Mouse (Mus musculus) heart, postnatal 0 days (tissue): ENCODE measurements around the gene Foxp1. TPM values are rescaled to one million over a fixed set of nuclear protein-coding genes. Genes with fewer than 3 reads are reported as not detected.

Experiments used
- ATAC-seq: fragments of 200-750 bp; cut with Nextera tagmentation; 2 replicates; pipeline ENCODE4 v1.8.0; 2017; ENCODE audit warnings: low read depth, moderate number of reproducible peaks, moderate library complexity; ENCODE audit not compliant: insufficient read depth
- DNase-seq: peaks from one replicate; pipeline ENCODE4 v3.0.0-alpha.2; 2016; ENCODE audit warnings: low spot score
- H3K27ac ChIP-seq: fragments of 300-500 bp; sonication (generic); 2 replicates; pipeline ENCODE4 v1.5.1; 2014; ENCODE audit warnings: low read depth, mild to moderate bottlenecking
- H3K27me3 ChIP-seq: fragments of 300-500 bp; sonication (generic); 2 replicates; pipeline ENCODE4 v1.6.1; 2014; ENCODE audit warnings: low read length, mixed read lengths; ENCODE audit not compliant: control insufficient read depth, insufficient read depth
- H3K36me3 ChIP-seq: fragments of 300-500 bp; sonication (generic); replicated peaks from 2 replicates; pipeline ENCODE4 v1.6.1; 2014; ENCODE audit warnings: low read length, mixed read lengths; ENCODE audit not compliant: control insufficient read depth, insufficient read depth
- H3K4me1 ChIP-seq: fragments of 300-500 bp; sonication (generic); 2 replicates; pipeline ENCODE4 v1.6.1; 2014; ENCODE audit warnings: antibody characterized with exemption; ENCODE audit not compliant: control insufficient read depth, insufficient read depth
- H3K4me2 ChIP-seq: fragments of 300-500 bp; sonication (generic); 2 replicates; pipeline ENCODE4 v1.6.1; 2014; ENCODE audit warnings: low read depth, mild to moderate bottlenecking, low read length, moderate library complexity
- H3K4me3 ChIP-seq: fragments of 300-500 bp; sonication (generic); 2 replicates; pipeline ENCODE4 v1.5.1; 2014; ENCODE audit warnings: low read depth, low read length
- H3K9ac ChIP-seq: fragments of 300-500 bp; sonication (generic); replicated peaks from 2 replicates; pipeline ENCODE4 v1.6.1; 2014; ENCODE audit warnings: low read depth, low read length, mixed read lengths
- H3K9me3 ChIP-seq: fragments of 300-500 bp; sonication (generic); replicated peaks from 2 replicates; pipeline ENCODE4 v1.6.1; 2016; ENCODE audit warnings: low read length; ENCODE audit not compliant: control insufficient read depth
- CTCF ChIP-seq: IDR thresholded peaks from 2 replicates; pipeline ENCODE4 v1.5.1; 2016; ENCODE audit warnings: antibody characterized with exemption, control low read depth, low read depth
- EP300 ChIP-seq: IDR thresholded peaks from 2 replicates; pipeline ENCODE4 v1.6.1; 2016; ENCODE audit warnings: antibody characterized with exemption, low read depth
- WGBS: fragments of 180-500 bp; shearing (Covaris S2); extraction: QIAGEN DNeasy Blood & Tissue Kit; methylation state at CpG from one replicate; pipeline ENCODE4 v1.1.7; 2014; 5-methylcytosine and 5-hydroxymethylcytosine counted together
- polyA plus RNA-seq: library from polyadenylated mRNA; unstranded; fragments of >200 nt; fragmentation: Nextera tagmentation; extraction: Ambion mirVana; gene quantifications from 2 replicates; pipeline ENCODE4 v1.2.1, GENCODE M21; 2015
- total RNA-seq: library from RNA; depleted of rRNA; stranded (reverse); fragments of >200 nt; gene quantifications from 2 replicates; pipeline ENCODE4 v1.2.3, GENCODE M21; 2014; ENCODE audit warnings: low replicate concordance

The Foxp1 gene
- total and polyA plus RNA-seq, 2 experiments from 2014 or later = 40.7 to 88.1 TPM

DNA sequence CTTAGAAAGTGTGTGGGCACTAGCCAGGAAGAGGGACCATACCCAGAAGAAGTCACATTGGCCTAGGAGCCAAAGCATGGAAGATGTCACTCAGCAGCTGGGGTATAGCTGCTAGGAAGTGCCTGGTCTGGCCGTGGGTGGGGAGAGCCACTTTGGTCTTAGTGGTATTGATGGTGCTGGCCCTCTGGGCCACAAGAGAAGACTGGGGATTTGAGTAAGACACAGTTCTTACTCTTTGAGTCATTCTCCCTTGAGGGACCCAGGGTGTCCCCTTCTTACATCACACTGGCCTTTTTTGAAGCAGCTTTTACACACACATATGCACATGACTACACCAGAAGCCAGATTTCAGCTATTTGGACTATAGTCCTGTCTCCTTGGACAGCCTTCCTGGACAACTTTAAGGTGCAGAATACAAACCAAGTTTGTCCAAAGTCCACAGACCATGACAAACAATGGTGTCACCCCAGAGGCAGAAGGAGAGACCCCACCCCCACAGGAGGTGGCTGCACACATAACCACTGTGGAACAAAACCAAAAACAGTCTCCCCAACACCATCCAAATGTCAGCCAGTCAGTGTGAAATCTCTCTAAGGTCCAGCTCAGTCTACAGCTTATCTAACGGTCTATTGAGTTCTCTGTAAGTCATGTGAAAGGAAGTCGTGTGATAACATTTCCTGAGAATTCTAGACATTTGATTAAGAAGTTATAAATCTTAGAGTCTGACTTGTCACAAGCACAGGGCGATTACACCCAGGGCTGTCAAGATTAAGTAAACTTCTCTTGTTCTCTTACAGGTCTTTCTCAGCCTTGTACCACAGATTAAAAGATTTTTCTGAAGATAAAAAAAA lies 333.9 kb downstream of the Foxp1 start:
- no peak overlapping the region for H3K27ac ChIP-seq
- WGBS = 49% methylated on average over 4 of the region's 4 CpGs
- no peak overlapping the region for H3K4me2 ChIP-seq
- no peak overlapping the region for H3K4me3 ChIP-seq
- no peaks in the 10 kb centered on the region for H3K9me3 ChIP-seq
- no peak for TF ChIP-seq EP300
- H3K9ac ChIP-seq = no peak overlapping the region
- H3K4me1 ChIP-seq = peaks cover 5% of the 10 kb centered on the region
- no peak for ATAC-seq
- DNase-seq = no peak
- no peaks in the 10 kb centered on the region for H3K36me3 ChIP-seq
- H3K27me3 ChIP-seq = no peaks in the 10 kb centered on the region

DNA sequence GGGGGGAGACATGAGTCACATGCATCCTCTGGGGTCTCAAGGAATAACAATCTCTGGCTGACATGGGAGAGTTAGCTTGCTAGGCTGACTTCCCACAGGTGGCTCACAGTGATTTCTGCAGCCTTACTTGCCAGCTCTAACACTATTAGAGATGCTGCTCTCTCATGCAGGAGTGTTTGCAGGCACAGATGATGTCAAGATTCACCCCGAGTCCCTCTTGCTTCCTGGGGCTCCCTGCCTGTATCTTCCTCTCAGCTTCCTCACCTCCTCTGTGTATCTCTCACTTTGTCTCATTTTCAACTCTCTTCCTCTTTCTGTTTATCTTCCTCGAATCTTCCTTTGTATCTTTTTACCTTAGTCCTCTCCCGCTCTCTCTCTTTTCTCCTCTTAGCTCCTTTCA lies 334.6 kb downstream of the Foxp1 start:
- TF ChIP-seq CTCF = no peak
- TF ChIP-seq EP300 = no peak
- ATAC-seq (no peak), DNase-seq (no peak)
- Histone ChIP-seq H3K4me1 (0 out of 2 replicates have a peak, but pooled peaks cover 3% of the 10 kb centered on the region), H3K9me3 (no peaks in the 10 kb centered on the region), H3K4me3 (no peak overlapping the region), H3K27ac (no peak overlapping the region), H3K4me2 (no peak overlapping the region), H3K27me3 (no peaks in the 10 kb centered on the region), H3K36me3 (no peaks in the 10 kb centered on the region), H3K9ac (no peak overlapping the region)
- WGBS = 76% methylated on average over 3 of the region's 3 CpGs

DNA sequence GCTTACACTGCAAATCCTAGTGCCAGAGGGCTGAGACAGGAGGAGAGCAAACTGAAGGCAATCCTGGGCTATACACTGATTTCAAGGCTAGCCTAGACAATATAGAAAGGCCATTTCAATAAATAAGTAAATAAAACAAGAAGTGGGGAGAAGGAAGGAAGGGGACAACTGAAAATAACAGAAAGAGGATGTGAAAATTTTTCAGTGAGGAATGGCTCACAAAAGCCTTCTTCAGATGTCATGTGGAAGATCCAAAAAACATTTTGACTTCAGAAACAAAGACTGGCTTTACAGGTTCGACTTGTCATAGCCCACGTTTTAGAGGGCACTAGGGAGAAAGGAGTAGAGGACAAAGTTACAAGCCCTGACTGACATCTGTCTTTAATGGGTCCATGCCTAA lies 335.1 kb downstream of the Foxp1 start:
- 70% methylated on average over 2 of the region's 2 CpGs for WGBS
- no peak overlapping the region for H3K9ac ChIP-seq
- H3K36me3 ChIP-seq = no peaks in the 10 kb centered on the region
- 0 out of 2 replicates have a peak, but pooled peaks cover 3% of the 10 kb centered on the region for H3K4me1 ChIP-seq
- no peak for DNase-seq
- TF ChIP-seq CTCF (no peak), EP300 (no peak)
- no peaks in the 10 kb centered on the region for H3K27me3 ChIP-seq
- H3K4me2 ChIP-seq = no peak overlapping the region
- no peaks in the 10 kb centered on the region for H3K9me3 ChIP-seq
- no peak overlapping the region for H3K27ac ChIP-seq
- no peak for ATAC-seq
- H3K4me3 ChIP-seq = no peak overlapping the region

DNA sequence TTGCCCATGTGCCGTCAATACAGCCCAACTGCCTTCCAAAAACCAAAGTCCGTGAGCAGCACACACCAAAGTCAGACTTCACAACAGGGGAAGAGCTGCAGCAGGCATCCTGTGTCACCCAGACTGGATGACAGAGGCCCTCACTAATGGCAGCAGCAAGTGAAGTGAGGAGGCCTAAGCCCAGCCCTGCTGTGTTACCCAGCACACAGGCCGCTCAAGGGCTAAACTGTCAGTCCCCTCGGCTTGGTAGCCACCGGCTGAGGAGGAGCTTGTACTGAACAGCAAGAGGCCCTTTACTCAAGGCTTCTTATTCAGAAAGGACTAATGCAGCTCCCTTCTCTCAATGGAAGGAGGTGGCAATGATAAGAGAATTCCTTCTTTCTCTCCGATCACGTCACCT lies 336.0 kb downstream of the Foxp1 start:
- H3K4me3 ChIP-seq = no peak overlapping the region
- ATAC-seq (no peak), DNase-seq (no peak)
- H3K27ac ChIP-seq = no peak overlapping the region
- no peaks in the 10 kb centered on the region for H3K27me3 ChIP-seq
- no peak overlapping the region for H3K9ac ChIP-seq
- TF ChIP-seq CTCF (no peak), EP300 (no peak)
- WGBS = 46% methylated on average over 7 of the region's 7 CpGs
- H3K9me3 ChIP-seq = no peaks in the 10 kb centered on the region
- 0 out of 2 replicates have a peak, but pooled peaks cover 3% of the 10 kb centered on the region for H3K4me1 ChIP-seq
- no peaks in the 10 kb centered on the region for H3K36me3 ChIP-seq
- H3K4me2 ChIP-seq = no peak overlapping the region

DNA sequence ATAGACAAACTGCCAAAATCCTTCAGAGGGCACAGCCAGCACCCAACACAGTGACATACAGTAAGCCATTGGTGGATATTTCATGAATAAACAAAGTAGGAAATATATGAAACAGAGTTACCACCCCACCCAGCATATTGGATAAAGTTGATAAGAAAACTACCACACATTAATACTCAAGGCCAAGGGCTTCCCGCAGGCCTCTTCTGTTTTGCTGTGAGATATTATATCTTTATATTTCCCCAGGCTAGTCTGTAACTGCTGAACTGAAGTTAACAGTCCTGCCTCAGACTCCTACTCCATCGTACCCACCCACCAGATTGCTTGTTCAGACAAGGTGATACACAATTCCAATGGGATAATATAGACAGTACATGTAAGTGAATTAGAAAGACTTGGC lies 336.7 kb downstream of the Foxp1 start:
- H3K4me1 ChIP-seq = 0 out of 2 replicates have a peak, but pooled peaks cover 3% of the 10 kb centered on the region
- H3K9me3 ChIP-seq = no peaks in the 10 kb centered on the region
- TF ChIP-seq CTCF (no peak), EP300 (no peak)
- no peak overlapping the region for H3K27ac ChIP-seq
- DNase-seq = no peak
- no peak overlapping the region for H3K4me2 ChIP-seq
- WGBS = 83% methylated on average over 2 of the region's 2 CpGs
- no peaks in the 10 kb centered on the region for H3K27me3 ChIP-seq
- H3K9ac ChIP-seq = no peak overlapping the region
- no peak overlapping the region for H3K4me3 ChIP-seq
- no peak for ATAC-seq
- no peaks in the 10 kb centered on the region for H3K36me3 ChIP-seq

DNA sequence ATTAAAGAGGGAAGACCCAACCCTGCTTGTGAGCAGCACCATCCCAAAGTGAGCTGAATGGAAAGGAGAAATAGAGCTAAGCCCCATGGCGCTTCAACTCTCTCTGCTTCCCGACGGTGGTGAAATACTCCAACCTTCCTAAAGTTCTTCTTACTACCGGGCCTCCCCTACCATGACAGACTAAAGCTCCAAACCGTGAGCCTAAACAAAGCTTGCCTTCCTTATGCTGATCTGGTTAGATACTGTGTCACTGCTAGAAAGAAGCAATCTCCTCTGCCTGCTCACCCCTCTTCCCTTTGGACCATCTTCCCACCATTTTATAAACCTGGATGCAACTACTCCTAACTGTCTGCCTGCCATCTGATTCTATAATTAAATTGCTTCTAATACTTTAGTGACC lies 338.5 kb downstream of the Foxp1 start:
- H3K4me3 ChIP-seq = no peak overlapping the region
- no peaks in the 10 kb centered on the region for H3K36me3 ChIP-seq
- 0 out of 2 replicates have a peak, but pooled peaks cover 3% of the 10 kb centered on the region for H3K4me1 ChIP-seq
- no peak overlapping the region for H3K27ac ChIP-seq
- H3K9ac ChIP-seq = no peak overlapping the region
- no peak for ATAC-seq
- no peak for DNase-seq
- no peaks in the 10 kb centered on the region for H3K9me3 ChIP-seq
- 87% methylated on average over 5 of the region's 5 CpGs for WGBS
- no peaks in the 10 kb centered on the region for H3K27me3 ChIP-seq
- TF ChIP-seq EP300 (no peak), CTCF (no peak)
- no peak overlapping the region for H3K4me2 ChIP-seq
